Mouse (Mus musculus): ENCODE measurements at regions not wholly inside any gene's neighbourhood (a gene's known extent, or its start where the extent isn't known, plus 50 kb on each side); places are given as distances from the start of the nearest gene placed in this dataset.

DNA sequence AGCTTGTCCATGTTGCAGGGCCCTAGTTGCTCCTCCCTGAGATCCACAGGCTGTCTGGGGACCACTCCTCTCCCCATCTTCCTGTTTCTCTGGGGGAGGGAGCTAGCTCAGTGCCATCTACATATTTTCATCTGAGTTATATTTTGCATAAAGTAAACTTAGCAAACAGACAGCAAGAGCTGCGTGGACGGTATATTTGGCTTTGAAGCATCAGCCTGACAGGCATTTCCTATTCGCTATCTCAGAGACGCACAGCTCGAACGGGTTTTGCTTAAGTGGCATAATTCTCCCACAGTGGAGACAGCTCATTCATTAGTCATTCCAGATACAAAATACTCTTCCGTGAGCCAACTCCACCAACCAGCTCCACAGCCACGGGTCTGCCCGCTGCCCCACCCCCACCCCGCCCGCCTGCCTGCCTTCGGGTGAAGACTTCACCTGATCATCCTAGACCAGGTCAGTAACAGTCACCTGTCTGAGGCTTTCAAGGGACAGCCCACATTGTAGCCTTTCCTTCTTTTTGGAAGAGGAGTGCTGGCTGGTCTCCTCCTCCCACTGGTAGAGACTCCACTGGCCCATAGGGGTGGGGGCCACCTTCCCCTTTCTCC, 64.5 kb upstream of the Vps8 start:
- intact Hi-C loops (cut with DNase I): no loop called here
- no peak for DNase-seq

GRCm38 (mm10) chr16:21359459-21359858, 63.5 kb upstream of the Vps8 start:
- intact Hi-C loops (cut with DNase I): no loop called here
- DNase-seq: no peak

- intact Hi-C loops (cut with DNase I): no loop called here
These were observed 61.5 kb upstream of the Vps8 start for GRCm38 (mm10) chr16:21361406-21361805.

GRCm38 (mm10) chr16:21362663-21363367, 60.1 kb upstream of the Vps8 start:
- DNase-seq: no peak
- intact Hi-C loops (cut with DNase I): no loop called here

More at GRCm38 (mm10) chr16:21361406-21361805, 61.5 kb upstream of the Vps8 start:
- DNase-seq: no peak

- intact Hi-C loops (cut with DNase I): no loop called here
- no peak for DNase-seq
These were observed 58.0 kb upstream of the Vps8 start for GRCm38 (mm10) chr16:21364885-21365284.

DNA sequence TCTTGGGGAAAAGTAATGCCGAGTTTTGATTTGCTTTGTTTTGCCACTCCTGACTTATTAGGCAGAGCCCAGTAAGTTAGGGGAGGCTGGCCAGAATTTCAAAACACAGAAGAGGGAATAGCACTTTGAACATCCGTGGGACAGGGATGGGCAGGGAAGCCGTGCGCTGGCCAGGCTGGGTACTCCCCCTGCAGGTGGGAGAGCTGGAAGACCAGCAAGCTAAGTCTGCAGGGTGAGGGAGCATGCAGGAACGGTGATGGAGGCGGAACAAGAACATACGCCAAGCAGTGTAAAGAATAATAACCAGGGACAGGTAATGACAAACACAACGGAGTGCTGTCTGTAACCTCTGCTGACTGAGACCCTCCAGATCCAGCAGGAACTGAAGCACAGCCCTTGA, 55.5 kb upstream of the Vps8 start:
- intact Hi-C loops (cut with DNase I): no loop called here
- peak; percentile 42 to 58 for DNase-seq

GRCm38 (mm10) chr16:21368821-21369220, 54.1 kb upstream of the Vps8 start:
- DNase-seq: no peak
- intact Hi-C loops (cut with DNase I): no loop called here

DNA sequence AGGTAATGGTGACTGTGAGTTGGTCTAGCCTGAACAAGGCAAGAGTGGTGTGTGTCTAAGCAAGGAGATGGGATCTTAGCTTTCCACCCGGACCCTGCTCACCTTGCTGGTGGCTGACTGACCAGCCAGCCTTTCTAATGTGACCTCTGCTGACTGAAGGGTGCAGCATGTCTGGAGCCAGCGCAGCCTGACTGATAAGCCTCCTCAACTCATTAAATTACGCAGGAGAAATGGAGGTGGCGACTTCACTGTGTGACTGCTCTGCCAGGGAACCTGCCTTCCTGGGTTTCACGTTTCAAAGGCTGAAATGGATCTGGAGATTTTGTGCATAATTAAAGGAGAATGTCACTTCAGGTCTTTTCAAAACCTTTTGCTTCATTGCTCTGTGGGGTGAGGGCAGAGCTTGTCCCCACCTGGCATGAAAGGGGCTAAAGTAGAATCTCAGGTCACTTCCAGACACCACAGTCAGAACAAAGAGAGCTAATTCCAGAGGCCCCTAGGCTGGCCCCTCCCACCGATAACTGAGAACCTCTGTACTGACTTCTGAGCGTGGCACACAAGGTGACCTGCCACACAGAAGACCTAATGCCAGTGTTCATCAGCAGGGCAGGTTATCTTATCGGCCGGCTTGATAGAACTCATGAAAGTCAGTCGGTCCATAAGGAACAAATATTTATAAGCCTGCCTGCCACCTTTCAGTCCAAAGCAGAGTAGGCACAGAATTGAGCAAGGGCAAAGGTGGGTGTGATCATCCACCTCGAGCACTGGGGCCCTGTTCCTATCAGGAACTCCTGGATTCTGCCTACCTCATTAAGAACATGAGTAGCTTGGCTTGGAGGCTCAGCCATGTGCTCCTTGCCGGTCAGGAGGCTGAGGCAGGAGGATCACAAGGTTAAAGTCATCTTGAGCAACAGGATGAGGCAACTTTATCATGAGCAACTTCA, 53.1 kb upstream of the Vps8 start:
- intact Hi-C loops (cut with DNase I): no loop called here
- peak; percentile 27 to 31 for DNase-seq

Measured in heart, postnatal 14 days (tissue).